9 mouse cellular contexts compared by ENCODE assay signal in the genomic region with DNA sequence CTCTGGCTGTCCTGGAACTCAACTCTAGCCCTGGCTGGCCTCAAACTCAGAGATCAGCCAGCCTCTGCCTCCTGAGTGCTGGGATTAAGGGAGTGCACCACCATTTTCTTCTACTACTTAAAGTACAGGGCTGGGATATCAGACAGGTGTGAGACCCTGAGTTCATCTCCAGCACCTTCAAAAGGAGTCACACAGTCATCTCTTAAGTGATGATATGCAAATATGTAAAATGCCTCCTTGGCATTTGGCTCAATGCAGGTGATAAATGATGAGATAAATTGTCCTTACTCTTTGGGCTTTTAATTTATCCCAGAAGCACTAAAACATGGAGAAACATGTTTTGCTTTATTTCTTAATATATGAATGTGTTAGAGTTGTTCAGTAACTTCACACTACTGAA. TPM values are rescaled to one million over a fixed set of nuclear protein-coding genes. Genes with fewer than 3 reads are reported as not detected.
DNase-seq lines count a peak whose midpoint lies in the region; ATAC-seq and TF ChIP-seq lines count a peak whose summit lies in the region.
"Had no signal": no experiment of that assay in that cellular context is flagged by ENCODE, and none has a peak within 500 bp of the region (broad histone marks: within the 10 kb centered on the region; RNA-seq: fewer than 3 reads in every experiment).

No protein-coding gene starts in this region.

- H3K4me1 ChIP-seq in heart, embryonic 15.5 days (replicated peaks): peaks cover 42% of the 10 kb centered on the region
- H3K4me1 ChIP-seq in MEL (ENCODE audit: control insufficient read depth in 1 of 2, insufficient read depth in 2 of 2, low read length in 2 of 2): peaks cover 20 to 24% of the 10 kb centered on the region in 2 experiments
- H3K4me1 ChIP-seq in hindbrain, postnatal 0 days (ENCODE audit: insufficient read depth, low read length): peaks cover 5% of the 10 kb centered on the region; the same call in 1 of the 2 replicates
- H3K4me1 ChIP-seq in midbrain, embryonic 14.5 days (ENCODE audit: control insufficient read depth, insufficient read depth, low read length): peaks cover 19% of the 10 kb centered on the region

- no peak for TF ChIP-seq CTCF in MEL (IDR thresholded peaks at IDR 0.05 in 2 of 3, conservative IDR thresholded peaks at IDR 0.05 in 1 of 3; ENCODE audit: control insufficient read depth in 1 of 3, insufficient read depth in 1 of 3, low read depth in 2 of 3, low read length in 3 of 3, poor library complexity in 1 of 3, severe bottlenecking in 1 of 3)
- no peak for TF ChIP-seq CTCF in hindbrain, postnatal 0 days (IDR thresholded peaks at IDR 0.05; ENCODE audit: low read depth)

- no peaks in the 10 kb centered on the region for H3K9me3 ChIP-seq in heart, embryonic 15.5 days (replicated peaks)
- no peaks in the 10 kb centered on the region for H3K9me3 ChIP-seq in MEL (replicated peaks; ENCODE audit: insufficient read depth, low read length)
- H3K9me3 ChIP-seq in hindbrain, postnatal 0 days (ENCODE audit: low read length): no peaks in the 10 kb centered on the region
- no peaks in the 10 kb centered on the region for H3K9me3 ChIP-seq in midbrain, embryonic 14.5 days (ENCODE audit: control insufficient read depth, low read length)

- TF ChIP-seq EP300 in MEL (IDR thresholded peaks at IDR 0.05; ENCODE audit: low read depth in 1 of 2, low read length in 2 of 2): no peak; a peak in 1 of 4 replicates

- DNase-seq in heart, postnatal 4 days: no peak
- DNase-seq in MEL (ENCODE audit: low read depth, low spot score): peak; percentile 36
- DNase-seq in hindbrain, postnatal 0 days (ENCODE audit: low spot score): no peak
- no peak for DNase-seq in midbrain, embryonic 14.5 days
- DNase-seq in spleen, postnatal 4 days (ENCODE audit: low spot score in 2 of 2): no peak
- DNase-seq in layer of hippocampus, postnatal 10 days (ENCODE audit: low spot score in 2 of 2): no peak
- DNase-seq: thymus, postnatal 14 days had no signal

- H3K36me3 ChIP-seq in heart, embryonic 15.5 days: no peaks in the 10 kb centered on the region
- H3K36me3 ChIP-seq in MEL (ENCODE audit: control insufficient read depth in 1 of 2, insufficient read depth in 2 of 2, low read length in 2 of 2): peaks cover 10 to 47% of the 10 kb centered on the region in 2 experiments
- no peaks in the 10 kb centered on the region for H3K36me3 ChIP-seq in hindbrain, postnatal 0 days (ENCODE audit: insufficient read depth, low read length)
- H3K36me3 ChIP-seq in midbrain, embryonic 14.5 days (ENCODE audit: control insufficient read depth, insufficient read depth, low read length): no peaks in the 10 kb centered on the region

- no peak for TF ChIP-seq RAD21 in MEL (IDR thresholded peaks at IDR 0.05; ENCODE audit: low read depth, low read length)

- no peak for TF ChIP-seq POLR2A in MEL (IDR thresholded peaks at IDR 0.05; ENCODE audit: control insufficient read depth in 1 of 2, insufficient read depth in 1 of 2, low read depth in 1 of 2, low read length in 2 of 2, poor library complexity in 1 of 2)

- peak overlapping the region; percentile 40; the same call in 1 of the 2 replicates for H3K4me2 ChIP-seq in heart, embryonic 15.5 days
- H3K4me2 ChIP-seq in hindbrain, postnatal 0 days (ENCODE audit: low read depth, low read length): peak overlapping the region; percentile 62
- H3K4me2 ChIP-seq in midbrain, embryonic 14.5 days (ENCODE audit: low read length): peak overlapping the region; percentile 80

- no peak for ATAC-seq in heart, embryonic 15.5 days (replicated peaks; ENCODE audit: insufficient number of reproducible peaks, insufficient read depth, low FRiP score, low read depth)
- ATAC-seq in hindbrain, postnatal 0 days: no peak
- ATAC-seq in midbrain, embryonic 14.5 days (ENCODE audit: low FRiP score, low TSS enrichment): no peak
- no peak for ATAC-seq in granulocyte monocyte progenitor cell, adult 5-6 weeks (replicated peaks; ENCODE audit: poor library complexity, severe bottlenecking)

- H3K27me3 ChIP-seq in heart, embryonic 15.5 days: no peaks in the 10 kb centered on the region
- no peaks in the 10 kb centered on the region for H3K27me3 ChIP-seq in MEL (ENCODE audit: control insufficient read depth in 1 of 2, insufficient read depth in 2 of 2, low read length in 2 of 2)
- H3K27me3 ChIP-seq in hindbrain, postnatal 0 days (ENCODE audit: insufficient read depth, low read length): no peaks in the 10 kb centered on the region
- H3K27me3 ChIP-seq in midbrain, embryonic 14.5 days (ENCODE audit: control insufficient read depth, insufficient read depth, low read length): no peaks in the 10 kb centered on the region

- H3K27ac ChIP-seq in heart, embryonic 15.5 days: no peak overlapping the region
- no peak overlapping the region for H3K27ac ChIP-seq in MEL (ENCODE audit: control insufficient read depth, low read depth, low read length)
- no peak overlapping the region for H3K27ac ChIP-seq in hindbrain, postnatal 0 days
- H3K27ac ChIP-seq in midbrain, embryonic 14.5 days (replicated peaks; ENCODE audit: low read depth, low read length): no peak overlapping the region

- peaks cover 62% of the 10 kb centered on the region for H3K79me2 ChIP-seq in MEL (ENCODE audit: control insufficient read depth, insufficient read depth, low read length, poor library complexity)

- no peak overlapping the region for H3K9ac ChIP-seq in heart, embryonic 15.5 days
- peak overlapping the region; percentile 99 for H3K9ac ChIP-seq in MEL (ENCODE audit: control insufficient read depth, low read depth, low read length, poor library complexity, severe bottlenecking)
- no peak overlapping the region for H3K9ac ChIP-seq in hindbrain, postnatal 0 days (replicated peaks; ENCODE audit: low read length)
- H3K9ac ChIP-seq in midbrain, embryonic 14.5 days (replicated peaks; ENCODE audit: low read length): no peak overlapping the region

- peak overlapping the region; percentile 13; the same call in 1 of the 2 replicates for H3K4me3 ChIP-seq in heart, embryonic 15.5 days
- H3K4me3 ChIP-seq in MEL (ENCODE audit: control insufficient read depth in 1 of 2, insufficient read depth in 1 of 2, low read depth in 2 of 2, low read length in 2 of 2): peak overlapping the region in 1 of 2 experiments; percentile 99; a peak in 2 of 4 replicates
- no peak overlapping the region for H3K4me3 ChIP-seq in hindbrain, postnatal 0 days (ENCODE audit: low read length)
- no peak overlapping the region; the same call in 1 of the 2 replicates for H3K4me3 ChIP-seq in midbrain, embryonic 14.5 days (replicated peaks; ENCODE audit: low read depth, low read length)

TF ChIP-seq in MEL, 35 proteins besides CTCF, POLR2A, EP300 and RAD21:
- TF ChIP-seq MXI1 (IDR thresholded peaks at IDR 0.05; ENCODE audit: low read depth, low read length): peak; percentile 45; the same call in 1 of the 2 replicates
- no peak for TF ChIP-seq POLR2AphosphoS2 (IDR thresholded peaks at IDR 0.05; ENCODE audit: low read length)
- no peak for TF ChIP-seq TCF12 (IDR thresholded peaks at IDR 0.05; ENCODE audit: low read depth, low read length)
- peak; percentile 72 for TF ChIP-seq CHD1 (IDR thresholded peaks at IDR 0.05; ENCODE audit: low read depth, low read length)
- TF ChIP-seq MAFK (IDR thresholded peaks at IDR 0.05; ENCODE audit: borderline replicate concordance, low read depth, low read length): no peak
- no peak for TF ChIP-seq ZC3H11A (IDR thresholded peaks at IDR 0.05; ENCODE audit: low read depth, low read length)
- no peak for TF ChIP-seq E2F4 (IDR thresholded peaks at IDR 0.05; ENCODE audit: borderline replicate concordance, low read depth, low read length)
- no peak for TF ChIP-seq ZNF384 (IDR thresholded peaks at IDR 0.05; ENCODE audit: low read depth, low read length)
- peak; percentile 32; the same call in 1 of the 2 replicates for TF ChIP-seq MYC (IDR thresholded peaks at IDR 0.05; ENCODE audit: low read depth, low read length)
- TF ChIP-seq BHLHE40 (IDR thresholded peaks at IDR 0.05; ENCODE audit: borderline replicate concordance, low read depth, low read length): no peak
- TF ChIP-seq JUND (IDR thresholded peaks at IDR 0.05; ENCODE audit: low read depth, low read length): no peak
- TF ChIP-seq SIN3A (IDR thresholded peaks at IDR 0.05; ENCODE audit: low read length): peak; percentile 32; the same call in 1 of the 2 replicates
- TF ChIP-seq MAX (IDR thresholded peaks at IDR 0.05; ENCODE audit: low read length): peak; percentile 45; the same call in 1 of the 2 replicates
TF ChIP-seq in MEL: peak in this region for 5.

RNA-seq across cellular contexts. Expression of gene Rad23b, which starts 2.0 kb away (rescaled TPM):
- polyA plus RNA-seq in heart, embryonic 15.5 days (2015; fragmentation: Nextera tagmentation; extraction: Ambion mirVana): 54.1 and 64.6 TPM in 2 replicates
- total RNA-seq in heart, postnatal 4 days (2021): 100 to 1,000 TPM; 141 to 161 TPM
- total RNA-seq in MEL (2012; rRNA removed): 193 and 200 TPM in 2 replicates
- 100 to 1,000 TPM in 1 of 2 experiments, not detected in 1; 270 TPM for polyA plus RNA-seq in MEL (2012; ENCODE audit: insufficient read depth in 1 of 2, insufficient read length in 2 of 2, low read depth in 1 of 2, low replicate concordance in 2 of 2, missing spikeins in 1 of 2)
- 282 and 307 TPM in 2 replicates for total RNA-seq in hindbrain, postnatal 0 days (2014; rRNA removed)
- polyA plus RNA-seq in hindbrain, postnatal 0 days (2015; fragmentation: Nextera tagmentation; extraction: Ambion mirVana): 86.5 and 97.4 TPM in 2 replicates
- 82.0 and 83.9 TPM in 2 replicates for polyA plus RNA-seq in midbrain, embryonic 14.5 days (2014; fragmentation: Nextera tagmentation; extraction: Ambion mirVana)
- 89.4 and 122 TPM in 2 replicates for total RNA-seq in granulocyte monocyte progenitor cell, adult 5-6 weeks (2014; fragmentation: Nextera tagmentation)
- total RNA-seq in granulocyte monocyte progenitor cell, adult 5-6 weeks (2017): 203 and 269 TPM in 2 replicates
- total RNA-seq in layer of hippocampus, postnatal 10 days (2021): 100 to 1,000 TPM; 203 to 211 TPM
